Mouse (Mus musculus) layer of hippocampus, adult 2 months (tissue): Measurements from ENCODE around the gene Amd1. TPM values are rescaled to one million over a fixed set of nuclear protein-coding genes. Genes with fewer than 3 reads are reported as not detected.

Experiments used
- DNase-seq, 2 experiments: peaks; one replicate each; pipeline ENCODE4 v3.0.0; 2022; ENCODE audit warnings: low spot score in 2 of 2
- H3K27ac ChIP-seq: fragments of 200-600 bp; 2 replicates; pipeline ENCODE4 v1.8.1; 2022
- H3K4me3 ChIP-seq: fragments of 200-600 bp; 2 replicates; pipeline ENCODE4 v1.8.1; 2022; ENCODE audit warnings: mild to moderate bottlenecking
- CTCF ChIP-seq: fragments of 200-600 bp; conservative IDR thresholded peaks from 2 replicates; pipeline ENCODE4 v1.8.1; 2022; ENCODE audit warnings: antibody characterized with exemption, mild to moderate bottlenecking, moderate library complexity
- total RNA-seq, 2 experiments: library from RNA; stranded (reverse); gene quantifications; 2 replicates each; pipeline ENCODE4 v1.2.3; 2021

Amd1 gene
- total RNA-seq, 2 experiments from 2014 or later = 81.6 to 83.1 TPM

DNA sequence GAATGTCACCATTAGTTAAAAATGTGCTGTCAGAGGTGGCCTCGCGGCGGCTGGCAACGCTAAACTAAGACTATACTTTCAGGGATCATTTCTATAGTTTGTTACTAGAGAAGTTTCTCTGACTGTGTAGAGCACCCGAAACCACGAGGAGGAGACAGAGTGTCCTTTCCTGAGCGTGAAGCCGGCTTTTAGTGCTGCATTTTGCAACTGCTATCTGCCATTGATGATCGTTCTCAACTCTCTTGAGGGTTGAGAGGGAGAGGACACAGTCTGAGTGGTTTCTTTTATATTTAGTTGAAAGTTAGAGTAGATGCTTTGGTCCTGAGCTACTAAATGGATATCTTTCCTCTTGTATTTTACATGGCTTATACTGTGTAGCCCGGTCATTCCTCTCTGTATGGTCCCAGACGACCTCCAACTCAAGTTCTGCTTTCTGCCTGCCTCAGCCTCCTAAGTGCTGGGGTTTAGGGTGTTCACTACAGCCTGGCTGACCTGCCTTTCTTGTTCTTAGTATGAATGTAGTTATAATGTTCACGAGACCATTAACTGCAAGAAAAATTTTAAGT, 43.5 kb downstream of the Amd1 start:
- Histone ChIP-seq H3K27ac (peak overlapping the region; percentile 93), H3K4me3 (peak overlapping the region; percentile 92)
- peak in 1 of 2 experiments; percentile 50 for DNase-seq
- TF ChIP-seq CTCF = peak; percentile 33

DNA sequence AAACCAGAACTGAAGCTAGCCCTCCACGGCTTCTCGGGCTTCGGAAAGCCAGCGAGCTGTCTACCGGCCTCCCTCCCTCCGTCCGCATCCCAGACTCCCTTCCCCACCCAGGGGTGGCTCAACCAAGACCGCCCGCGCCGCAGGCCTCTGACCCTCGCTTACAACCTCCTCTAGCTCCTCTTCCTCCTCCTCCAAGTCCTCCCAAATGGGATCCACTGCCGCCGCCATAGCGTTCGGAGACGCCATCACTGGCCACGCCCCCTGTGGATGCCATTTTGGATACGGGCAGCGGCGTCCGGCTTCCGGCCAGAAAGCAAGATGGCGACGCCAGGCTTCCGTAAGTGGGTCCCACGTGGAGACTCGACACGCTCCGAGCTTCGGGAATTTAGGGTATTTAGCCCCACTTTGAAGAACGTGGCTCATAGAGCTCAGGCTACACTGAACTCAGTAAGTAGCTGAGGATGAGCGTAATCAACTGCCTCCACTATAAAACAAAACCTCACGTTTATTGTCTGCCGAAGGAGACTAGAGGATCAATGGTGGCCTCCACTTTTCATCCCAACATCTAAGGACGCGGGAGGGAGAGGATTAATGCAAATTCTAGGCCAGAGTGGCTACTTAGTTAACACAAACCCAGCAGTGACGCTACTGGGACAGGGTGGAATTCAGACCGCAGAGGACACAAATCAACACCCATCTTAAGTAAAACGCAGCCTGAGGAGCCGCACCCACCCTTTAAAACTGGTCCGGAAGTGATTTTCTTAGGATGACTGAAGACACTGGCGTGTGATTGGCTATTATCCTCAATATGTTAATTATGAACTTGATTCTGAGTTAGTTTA, 44.4 kb downstream of the Amd1 start, which contains the start of gene Gtf3c6:
Gtf3c6 (minus strand) TSS at position 695 of the 842 bp plus-strand sequence.
- TF ChIP-seq CTCF = no peak
- Histone ChIP-seq H3K27ac (peak within 1 kb of the TSS; percentile 93), H3K4me3 (peak within 1 kb of the TSS; percentile 92)
- DNase-seq = peak; percentile 93 to 95

DNA sequence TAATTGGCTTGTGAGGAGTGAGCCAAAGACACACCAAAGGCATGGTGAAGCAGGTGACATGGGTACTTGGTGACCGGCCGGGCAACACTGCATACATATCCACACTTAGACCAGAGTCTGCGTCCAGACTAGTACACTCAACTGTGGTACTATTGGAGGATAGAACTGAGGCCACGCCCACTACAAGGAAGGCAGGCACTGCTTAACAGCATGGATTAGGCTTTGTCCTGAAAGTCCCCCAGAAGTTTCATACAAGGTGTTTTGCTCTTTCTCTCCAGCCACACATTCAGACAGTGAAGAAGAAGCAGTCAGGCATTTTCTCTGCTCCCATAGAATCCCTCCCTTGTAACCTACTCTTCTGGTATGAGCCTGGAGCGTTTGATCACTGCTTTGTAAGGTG, 45.3 kb downstream of the Amd1 start:
- DNase-seq = peak; percentile 32 to 35
- no peak for TF ChIP-seq CTCF
- Histone ChIP-seq H3K27ac (peak overlapping the region; percentile 93; the same call in 1 of the 2 replicates), H3K4me3 (peak overlapping the region; percentile 92)

DNA sequence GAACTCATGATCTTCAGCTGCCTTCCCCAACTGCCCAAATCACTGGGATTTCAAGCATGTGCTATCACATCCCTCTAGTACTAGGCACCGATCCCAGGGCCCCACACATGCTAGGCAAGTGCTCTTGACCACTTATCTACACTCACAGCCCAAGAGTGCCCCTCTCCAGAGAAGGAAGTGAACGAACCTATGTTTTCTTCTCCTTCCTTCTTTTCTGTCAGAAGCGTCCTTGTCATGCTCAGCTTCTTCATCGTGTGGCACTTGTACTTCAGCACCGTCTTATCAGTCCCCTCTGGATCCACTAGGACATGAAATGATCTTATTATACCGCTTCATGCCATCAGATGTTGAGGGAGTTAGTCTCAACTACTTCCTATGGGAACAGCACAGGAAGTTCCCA, 51.0 kb downstream of the Amd1 start:
- no peak for DNase-seq
- H3K27ac ChIP-seq = no peak overlapping the region
- TF ChIP-seq CTCF = no peak
- H3K4me3 ChIP-seq = no peak overlapping the region

DNA sequence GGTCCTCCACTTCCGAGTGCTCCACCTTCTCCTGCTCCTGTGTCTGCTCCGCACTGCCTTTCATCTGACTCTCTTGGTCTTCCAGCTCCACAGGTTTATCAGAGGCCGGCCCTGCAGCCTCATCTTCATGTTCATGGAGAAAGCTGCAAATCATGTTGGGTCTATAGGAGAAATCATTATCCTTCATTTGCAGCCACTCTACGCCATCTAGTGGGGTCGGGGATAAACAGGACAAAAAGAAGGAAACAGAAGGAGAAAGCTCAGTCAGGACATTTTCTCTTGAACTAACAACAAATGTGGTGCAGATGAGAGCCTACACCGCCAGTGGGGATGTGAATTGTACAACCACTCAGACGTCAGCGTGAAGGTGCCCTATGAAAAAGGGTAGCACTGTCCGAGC, 52.4 kb downstream of the Amd1 start:
- TF ChIP-seq CTCF = peak; percentile 67
- DNase-seq = peak; percentile 19 to 29
- H3K4me3 ChIP-seq = no peak overlapping the region
- no peak overlapping the region for H3K27ac ChIP-seq

DNA sequence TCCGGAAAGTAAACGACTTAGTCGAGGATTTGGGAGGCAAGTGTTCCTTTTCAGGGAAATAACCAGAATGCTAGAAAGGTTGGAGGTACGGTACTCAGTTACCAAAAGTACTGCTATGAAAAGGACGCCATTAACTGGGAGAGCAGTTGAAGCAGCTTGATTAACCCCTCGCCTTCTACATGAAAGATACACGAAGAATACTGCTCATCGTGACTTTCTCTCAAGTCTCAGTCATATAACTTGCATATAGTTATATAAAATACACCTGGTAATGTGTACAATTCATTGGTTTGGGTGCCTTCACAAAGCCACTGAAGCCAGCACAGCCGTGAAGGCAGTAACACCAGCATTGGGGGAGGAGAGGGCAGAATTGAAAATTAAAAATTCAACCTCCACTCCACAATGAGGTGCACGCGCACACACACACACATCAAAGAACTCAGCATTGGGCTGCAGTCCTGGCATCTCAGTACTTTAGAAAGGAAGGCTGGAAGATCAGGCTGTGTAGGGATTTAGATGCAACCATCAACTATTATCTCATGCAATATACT, 54.7 kb downstream of the Amd1 start:
- peak overlapping the region; percentile 90 for H3K27ac ChIP-seq
- H3K4me3 ChIP-seq = peak overlapping the region; percentile 84
- DNase-seq = no peak
- no peak for TF ChIP-seq CTCF

DNA sequence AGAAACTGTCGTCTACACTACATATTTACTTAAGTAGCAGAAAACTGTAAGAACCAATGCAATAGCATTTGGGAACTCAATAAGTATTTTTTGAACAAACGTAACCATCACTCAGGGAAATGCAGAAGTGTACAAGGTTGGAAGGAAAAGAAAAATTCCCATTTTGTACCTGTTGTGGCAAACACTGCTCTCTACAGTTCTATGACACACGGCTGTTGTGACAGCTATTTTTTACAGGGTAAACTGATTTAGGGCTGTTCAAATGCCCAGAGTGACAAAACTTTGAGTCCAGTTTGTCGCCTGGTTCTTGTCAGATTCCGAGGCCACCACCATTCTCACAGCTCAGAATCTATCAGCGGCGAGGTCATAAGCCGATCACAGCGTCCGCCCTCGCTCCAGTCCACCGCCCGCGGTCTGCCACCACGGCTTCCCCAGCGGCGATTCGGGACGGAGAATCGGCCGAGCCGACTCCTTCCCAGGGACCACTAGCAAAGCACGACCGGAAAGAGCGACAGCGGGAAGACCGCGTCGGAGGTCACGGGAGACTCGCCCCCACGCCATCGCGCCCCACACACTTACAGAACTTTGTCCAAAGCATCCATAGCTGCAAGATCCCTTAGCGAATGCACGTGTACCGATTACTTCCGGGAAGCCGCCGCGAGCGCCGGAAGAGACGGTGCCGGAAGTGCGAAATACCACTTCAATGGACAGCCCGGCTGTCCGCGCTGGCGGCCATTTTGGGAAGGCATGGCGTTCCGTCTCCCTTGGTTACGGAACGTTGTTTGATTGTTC, 55.4 kb downstream of the Amd1 start, which contains the start of gene Rpf2:
Rpf2 (minus strand) TSS at position 663 of the 792 bp plus-strand sequence.
- TF ChIP-seq CTCF = no peak
- peak; percentile 83 to 85 for DNase-seq
- Histone ChIP-seq H3K4me3 (peak within 1 kb of the TSS; percentile 84), H3K27ac (peak within 1 kb of the TSS; percentile 90)

DNA sequence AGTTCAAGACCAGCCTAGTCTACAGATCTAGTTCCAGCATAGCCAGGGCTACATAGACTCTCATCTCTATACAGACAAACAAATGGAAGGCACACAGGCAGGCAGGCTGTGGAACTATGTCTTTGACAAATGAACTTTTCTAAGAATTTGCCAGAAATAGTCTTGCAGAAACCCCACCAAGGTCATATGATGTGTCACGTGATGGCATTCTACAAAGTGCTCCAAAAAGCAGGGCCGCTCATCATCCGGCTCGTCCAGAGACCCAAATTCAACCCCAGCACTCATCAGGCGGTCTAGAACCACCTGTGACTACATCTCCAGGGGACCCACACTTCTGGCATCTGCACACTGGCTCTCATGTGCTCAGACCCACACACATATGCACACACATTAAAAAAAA, 64.2 kb downstream of the Amd1 start:
- no peak overlapping the region for H3K27ac ChIP-seq
- TF ChIP-seq CTCF = no peak
- no peak overlapping the region for H3K4me3 ChIP-seq
- no peak for DNase-seq

Other genes starting within 250 kb of the Amd1 start
- 1 to 10 TPM; 4.8 to 4.9 TPM for gene Slc16a10, start 159.9 kb downstream of the Amd1 start, total RNA-seq
- 10 to 100 TPM; 18.7 to 21.5 TPM for gene Rpf2, start 55.1 kb downstream of the Amd1 start, total RNA-seq
- 10 to 100 TPM; 27.5 to 29.9 TPM for gene Gtf3c6, start 44.1 kb downstream of the Amd1 start, total RNA-seq
- gene Cdk19, start 37.4 kb upstream of the Amd1 start, total RNA-seq = 10 to 100 TPM; 34.4 to 34.6 TPM